Mouse (Mus musculus): ENCODE data around the gene Plin5.
"Not testable (repeated sequence)": the region's sequence is repeated elsewhere in the genome, so short reads cannot be mapped to it uniquely, and the experiment has no call there.

Gene Plin5

DNA sequence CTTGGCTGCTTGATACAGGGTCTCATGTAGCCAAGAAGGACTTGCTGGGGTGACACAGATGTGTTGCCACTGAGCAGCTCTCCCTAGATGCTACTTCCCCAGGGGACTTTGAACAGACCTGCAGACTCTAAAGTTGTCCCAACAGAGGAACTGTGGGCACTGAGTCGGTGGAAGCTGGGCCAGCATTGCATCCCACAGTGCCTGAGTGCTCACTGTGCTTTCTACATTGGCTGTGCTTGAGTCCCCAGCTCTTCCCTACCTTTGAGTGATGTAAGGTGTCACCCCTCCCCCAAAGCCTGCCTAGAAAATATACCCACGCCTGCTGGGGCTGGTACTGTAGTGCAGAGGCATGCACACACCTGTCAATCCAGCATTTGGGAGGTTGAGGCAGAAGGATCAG is 9.7 kb downstream of the Plin5 start:
- no peak for DNase-seq (ENCODE audit: low spot score)

DNA sequence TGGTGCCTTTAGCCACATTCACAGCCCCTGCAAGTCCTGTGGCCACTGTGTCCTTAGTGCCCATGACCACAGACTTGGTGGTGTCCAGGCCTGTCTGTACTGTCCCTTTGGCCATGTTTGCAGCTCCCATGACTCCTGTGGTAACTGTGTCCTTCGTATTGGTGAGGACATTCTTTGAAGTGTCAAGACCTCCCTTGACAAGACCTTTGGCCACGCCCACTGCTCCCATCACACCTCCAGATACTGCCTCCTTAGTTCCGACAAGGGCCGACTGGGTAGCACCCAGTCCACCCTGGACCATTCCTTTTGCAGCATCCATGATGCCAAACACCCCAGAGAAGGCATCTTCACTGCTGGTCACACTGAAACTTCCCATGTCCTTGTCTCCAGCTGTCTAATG is 10.4 kb downstream of the Plin5 start:
- DNase-seq (ENCODE audit: low spot score), result no peak

DNA sequence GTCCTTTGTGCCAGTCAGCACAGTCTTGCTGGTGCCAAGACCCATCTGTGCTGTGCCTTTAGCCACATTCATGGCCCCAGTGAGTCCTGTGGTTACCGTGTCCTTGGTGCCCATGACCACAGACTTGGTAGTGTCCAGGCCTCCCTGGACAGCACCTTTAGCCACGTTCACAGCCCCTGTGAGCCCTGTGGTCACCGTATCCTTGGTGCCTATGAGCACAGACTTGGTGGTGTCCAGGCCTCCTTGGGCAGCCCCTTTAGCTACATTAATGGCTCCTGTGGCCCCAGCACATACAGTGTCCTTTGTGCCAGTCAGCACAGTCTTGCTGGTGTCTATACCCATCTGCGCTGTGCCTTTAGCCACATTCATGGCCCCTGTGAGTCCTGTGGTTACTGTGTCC is 11.0 kb downstream of the Plin5 start:
- DNase-seq (ENCODE audit: low spot score), result not testable (repeated sequence)

DNA sequence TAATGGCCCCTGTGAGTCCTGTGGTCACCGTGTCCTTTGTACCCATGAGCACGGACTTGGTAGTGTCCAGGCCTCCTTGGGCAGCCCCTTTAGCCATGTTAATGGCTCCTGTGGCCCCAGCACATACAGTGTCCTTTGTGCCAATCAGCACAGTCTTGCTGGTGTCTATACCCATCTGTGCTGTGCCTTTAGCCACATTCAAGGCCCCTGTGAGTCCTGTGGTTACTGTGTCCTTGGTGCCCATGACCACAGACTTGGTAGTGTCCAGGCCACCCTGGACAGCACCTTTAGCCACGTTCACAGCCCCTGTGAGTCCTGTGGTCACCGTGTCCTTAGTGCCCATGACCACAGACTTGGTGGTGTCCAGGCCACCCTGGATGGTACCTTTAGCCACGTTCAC is 12.6 kb downstream of the Plin5 start:
- DNase-seq (ENCODE audit: low spot score), result not testable (repeated sequence)

DNA sequence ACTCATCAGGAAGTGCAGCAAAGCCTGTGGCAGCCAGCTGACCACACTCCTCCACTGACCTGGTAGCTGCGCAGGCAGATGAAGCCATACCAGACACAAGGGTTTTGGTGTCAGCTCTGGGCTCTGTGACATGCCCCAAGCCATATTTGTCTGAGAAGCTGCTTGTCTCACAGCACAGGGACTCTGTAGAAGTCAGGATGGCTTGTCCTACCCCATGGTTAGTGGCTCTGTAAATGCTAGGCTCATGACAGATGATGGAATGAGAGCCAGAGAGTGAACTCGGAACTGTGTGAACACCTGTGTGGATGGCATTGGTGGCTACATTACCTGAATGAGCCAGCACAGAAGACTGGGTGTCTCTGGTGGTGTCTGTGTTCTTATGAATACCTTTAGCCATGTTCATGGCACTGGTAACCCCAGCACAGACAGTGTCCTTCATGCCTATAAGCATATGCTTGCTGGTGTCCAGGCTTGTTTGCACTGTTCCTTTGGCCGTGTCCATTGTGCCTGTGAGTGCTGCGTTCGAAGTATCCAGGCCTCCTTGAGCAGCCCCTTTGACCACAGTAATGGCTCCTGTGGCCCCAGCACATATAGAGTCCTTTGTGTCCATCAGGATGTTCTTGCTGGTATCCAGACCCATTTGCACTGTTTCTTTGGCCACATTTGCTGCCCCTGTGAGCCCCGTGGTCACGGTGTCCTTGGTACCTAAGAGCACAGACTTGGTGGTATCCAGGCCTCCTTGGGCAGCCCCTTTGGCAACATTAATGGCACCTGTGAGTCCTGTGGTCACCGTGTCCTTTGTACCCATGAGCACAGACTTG is 13.7 kb downstream of the Plin5 start:
- no peak for DNase-seq (ENCODE audit: low spot score)

DNA sequence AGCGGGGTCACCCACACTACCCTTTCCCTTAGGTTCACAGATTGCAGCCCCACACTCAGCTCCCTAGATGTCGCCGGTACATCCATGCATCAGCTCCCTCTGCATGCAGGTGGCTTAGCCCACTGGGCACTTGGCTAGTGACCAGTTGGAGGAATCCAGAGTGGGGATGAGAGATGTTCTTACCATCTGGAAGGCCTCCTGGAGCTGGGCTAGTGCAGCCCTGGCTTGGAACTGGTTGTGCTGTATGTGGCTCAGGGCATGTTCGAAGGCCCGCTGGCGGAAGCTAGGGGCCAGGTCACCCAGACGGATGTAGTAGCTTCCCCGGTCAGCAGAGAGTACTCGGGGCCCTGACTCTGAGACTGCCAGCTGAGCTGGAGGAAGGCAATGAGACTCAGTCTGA is 14.5 kb downstream of the Plin5 start:
- no peak for DNase-seq (ENCODE audit: low spot score)

DNA sequence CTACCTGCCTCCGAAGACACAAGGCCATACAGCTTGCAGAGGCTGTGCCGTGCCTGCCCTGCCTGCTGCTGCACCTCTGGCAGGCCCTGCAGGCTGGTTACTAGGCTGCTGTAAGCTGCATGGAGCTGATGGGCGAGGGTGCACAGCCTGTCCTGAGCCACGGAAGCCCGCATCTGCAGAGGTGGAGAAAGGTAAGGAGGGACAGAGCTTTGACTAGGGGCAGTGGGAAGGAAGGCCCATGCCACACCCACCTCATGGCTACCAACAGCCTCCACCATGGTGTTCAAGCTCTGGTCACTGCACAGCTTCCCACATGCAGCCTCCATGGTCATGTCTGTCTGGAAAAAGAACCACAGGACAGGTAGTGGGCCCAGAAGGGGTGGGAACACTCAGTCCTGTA is 15.2 kb downstream of the Plin5 start:
- no peak for DNase-seq (ENCODE audit: low spot score)

DNA sequence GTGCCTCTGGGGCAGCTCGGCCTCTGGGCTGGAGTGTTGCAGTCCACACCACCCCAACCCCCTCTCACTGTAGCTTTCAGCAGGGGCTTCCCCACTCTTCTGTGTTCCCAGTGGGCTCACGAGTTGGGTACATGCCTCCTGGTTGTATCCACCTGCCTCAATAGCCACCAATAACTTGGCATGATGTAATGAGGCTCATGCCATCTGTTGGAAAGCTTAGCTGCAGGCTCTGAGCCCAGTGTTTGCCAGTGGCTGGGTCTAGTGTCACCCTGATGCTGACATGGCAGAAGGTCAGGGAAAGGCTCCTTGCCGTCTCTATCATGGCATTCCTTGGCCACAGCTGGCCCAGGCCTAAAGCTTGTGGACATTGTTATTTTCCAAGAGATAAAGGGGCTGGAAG is 16.6 kb downstream of the Plin5 start:
- no peak for DNase-seq (ENCODE audit: low spot score)

DNA sequence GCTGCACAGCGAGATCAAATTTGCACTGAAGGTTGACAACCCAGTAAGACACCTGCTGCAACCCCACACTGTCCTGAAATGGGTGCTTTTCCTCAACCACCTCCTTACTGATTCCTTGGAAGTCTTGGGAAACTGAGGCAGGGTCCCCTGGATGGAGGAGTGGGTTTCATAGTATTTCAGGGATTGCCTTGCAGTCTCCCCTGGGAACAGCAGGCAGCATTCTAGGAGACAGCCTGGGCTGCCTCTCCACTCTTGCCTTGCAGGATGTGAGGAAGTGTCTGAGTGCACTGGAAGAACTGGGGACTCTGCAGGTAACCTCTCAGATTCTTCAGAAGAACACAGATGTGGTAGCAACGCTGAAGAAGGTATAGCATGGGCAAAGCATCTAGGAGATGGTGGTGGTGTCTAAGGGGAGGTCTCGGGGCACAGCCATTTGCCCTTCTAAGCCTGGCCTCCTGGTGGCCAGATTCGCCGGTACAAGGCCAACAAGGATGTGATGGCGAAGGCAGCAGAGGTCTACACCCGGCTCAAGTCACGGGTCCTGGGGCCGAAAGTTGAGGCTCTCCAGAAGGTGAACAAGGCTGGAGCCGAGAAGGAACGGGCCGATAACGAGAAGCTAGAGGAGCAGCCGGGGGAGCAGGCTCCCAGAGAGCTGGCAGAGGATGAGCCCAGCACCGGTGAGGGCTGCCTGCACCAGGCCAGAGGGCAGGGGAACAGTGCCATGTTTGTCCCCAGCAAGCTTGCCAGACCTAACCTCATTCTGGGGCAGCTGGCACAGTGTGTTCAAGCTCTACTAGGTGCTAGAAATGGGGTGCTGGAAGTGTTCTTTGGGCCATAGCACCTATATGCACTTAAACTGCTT is 18.5 kb downstream of the Plin5 start:
- DNase-seq (ENCODE audit: low spot score), result no peak

DNA sequence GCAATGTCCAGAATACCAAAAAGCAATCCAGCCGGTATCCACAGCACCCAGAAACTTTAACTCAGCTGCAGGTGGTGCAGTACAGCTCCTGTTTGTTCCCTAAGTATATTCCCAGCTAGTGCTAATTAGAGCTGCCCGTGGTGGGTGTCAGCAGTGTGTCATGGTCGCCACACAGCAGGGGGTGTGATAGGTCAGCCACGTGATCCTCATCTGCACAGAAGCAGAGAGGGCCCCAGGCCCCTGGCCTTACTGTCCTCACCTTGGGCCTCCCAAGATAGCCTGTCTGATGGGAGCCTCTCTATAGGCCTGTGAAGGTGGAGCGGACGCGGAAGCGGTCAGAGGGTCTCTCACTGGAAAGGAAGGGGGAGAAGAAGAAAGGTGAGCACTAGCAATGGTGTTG is 19.2 kb downstream of the Plin5 start:
- no peak for DNase-seq (ENCODE audit: low spot score)

DNA sequence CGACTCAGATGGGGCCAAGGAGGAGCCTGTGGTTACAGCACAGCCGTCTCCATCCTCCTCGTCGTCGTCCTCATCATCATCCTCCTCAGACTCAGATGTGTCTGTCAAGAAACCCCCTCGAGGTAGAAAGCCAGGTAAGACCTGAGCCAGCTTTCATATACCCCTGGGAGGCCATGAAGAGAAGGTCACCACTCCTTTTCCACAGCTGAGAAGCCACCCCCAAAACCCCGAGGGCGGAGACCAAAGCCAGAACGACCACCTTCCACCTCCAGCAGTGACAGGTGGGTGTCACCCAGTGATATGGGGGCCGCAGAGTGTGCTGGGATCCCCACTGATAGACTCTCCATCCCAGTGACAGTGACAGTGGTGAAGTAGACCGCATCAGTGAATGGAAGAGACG is 20.5 kb downstream of the Plin5 start:
- no peak for DNase-seq (ENCODE audit: low spot score)

DNA sequence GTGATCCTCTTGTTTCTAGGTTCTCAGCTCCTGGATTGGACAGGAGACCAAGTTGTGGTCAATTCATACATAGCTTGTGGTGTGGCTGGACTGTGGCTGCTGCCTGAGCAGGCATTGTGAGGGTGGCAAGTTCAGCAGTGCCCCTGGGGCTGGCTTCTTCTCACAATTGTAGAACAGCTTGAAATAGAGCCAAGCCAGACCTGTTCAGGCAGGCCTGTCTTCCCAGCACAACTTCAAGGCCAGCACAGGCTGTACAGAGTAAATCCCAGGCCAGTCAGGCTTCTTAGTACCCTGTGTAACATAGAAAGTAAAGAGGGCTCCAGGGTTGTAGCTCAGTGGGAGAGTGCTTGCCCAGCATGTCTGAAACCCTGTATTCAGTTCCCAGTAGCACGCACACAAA is 24.6 kb downstream of the Plin5 start:
- DNase-seq (ENCODE audit: low spot score), result no peak

DNA sequence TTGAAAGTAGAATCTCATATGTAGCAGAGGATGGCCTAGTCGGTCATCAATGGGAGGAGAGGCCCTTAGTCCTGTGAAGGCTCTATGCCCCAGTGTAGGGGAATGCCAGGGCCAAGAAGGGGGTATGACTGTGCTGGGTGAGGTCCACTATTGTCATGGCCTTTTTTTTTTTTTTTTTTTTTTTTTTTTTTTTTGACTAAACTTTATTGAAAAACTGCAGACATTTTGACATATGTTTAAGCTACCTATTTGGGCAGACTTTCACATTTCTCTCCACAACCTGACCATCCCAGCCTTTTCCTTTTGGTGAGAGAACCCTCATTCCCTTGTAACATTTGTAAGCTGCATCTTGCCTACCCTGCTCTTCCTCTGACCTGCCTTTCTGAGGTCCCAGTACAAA is 25.1 kb downstream of the Plin5 start:
- DNase-seq (ENCODE audit: low spot score), result no peak

DNA sequence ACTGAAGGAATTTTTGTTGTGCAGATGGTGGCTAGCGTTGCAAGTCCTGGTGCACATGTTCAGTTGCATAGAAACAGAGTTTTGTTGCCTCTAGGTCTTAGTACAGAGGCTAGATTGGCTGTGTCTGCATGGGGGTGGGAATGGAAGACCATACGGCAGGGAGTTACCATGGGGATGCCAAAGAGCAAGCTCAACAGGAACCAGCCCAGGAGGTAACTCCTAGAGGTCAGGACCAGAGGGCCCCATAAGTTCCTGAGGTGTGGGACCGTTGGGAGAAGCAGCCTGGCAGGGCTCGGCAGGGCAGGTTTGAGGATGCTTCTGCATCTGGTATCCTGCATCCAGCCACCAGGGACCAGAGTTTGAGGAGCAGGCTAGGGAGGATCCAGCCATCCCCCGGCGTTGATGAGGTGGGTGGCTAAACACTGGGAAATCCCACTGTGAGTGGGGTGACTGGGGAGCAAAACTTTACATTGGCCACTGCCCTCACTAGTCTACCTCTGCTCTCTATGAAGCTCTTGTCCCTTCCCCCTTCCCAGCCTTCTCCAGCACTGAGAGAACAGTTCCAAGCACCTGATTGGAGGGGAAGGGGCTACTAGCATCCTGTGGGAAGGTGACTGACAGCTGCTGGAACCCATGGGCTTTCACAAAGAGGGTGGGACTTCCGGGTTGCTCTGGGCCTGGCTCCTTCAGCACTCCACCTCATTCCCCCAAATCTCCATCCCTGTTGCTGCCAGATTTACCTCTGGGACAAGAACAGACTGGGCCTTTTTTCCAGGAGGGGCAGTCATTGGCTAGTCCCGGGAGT is 36.4 kb downstream of the Plin5 start:
- DNase-seq (ENCODE audit: low spot score), result no peak

DNA sequence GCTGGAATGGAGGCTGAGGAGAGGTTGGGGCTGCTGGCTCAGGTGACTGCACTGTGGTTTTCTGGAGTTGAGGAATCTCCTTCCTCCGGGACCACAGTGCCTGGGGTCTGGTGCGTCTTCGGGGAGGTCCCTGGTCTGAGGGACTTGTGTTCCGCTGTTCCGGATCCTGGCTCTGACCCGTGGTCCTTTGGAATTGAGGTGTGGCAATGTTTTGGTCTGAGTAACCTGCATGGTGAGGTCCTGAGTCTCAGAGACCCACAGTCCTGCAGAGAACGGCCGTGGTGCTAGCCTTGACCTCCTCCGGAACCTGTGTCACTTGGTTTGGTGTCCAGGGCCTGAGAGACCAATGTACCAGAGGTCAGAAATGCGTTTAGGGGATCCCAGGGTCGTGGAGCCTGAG is 37.5 kb downstream of the Plin5 start:
- DNase-seq (ENCODE audit: low spot score), result peak; percentile 14

DNA sequence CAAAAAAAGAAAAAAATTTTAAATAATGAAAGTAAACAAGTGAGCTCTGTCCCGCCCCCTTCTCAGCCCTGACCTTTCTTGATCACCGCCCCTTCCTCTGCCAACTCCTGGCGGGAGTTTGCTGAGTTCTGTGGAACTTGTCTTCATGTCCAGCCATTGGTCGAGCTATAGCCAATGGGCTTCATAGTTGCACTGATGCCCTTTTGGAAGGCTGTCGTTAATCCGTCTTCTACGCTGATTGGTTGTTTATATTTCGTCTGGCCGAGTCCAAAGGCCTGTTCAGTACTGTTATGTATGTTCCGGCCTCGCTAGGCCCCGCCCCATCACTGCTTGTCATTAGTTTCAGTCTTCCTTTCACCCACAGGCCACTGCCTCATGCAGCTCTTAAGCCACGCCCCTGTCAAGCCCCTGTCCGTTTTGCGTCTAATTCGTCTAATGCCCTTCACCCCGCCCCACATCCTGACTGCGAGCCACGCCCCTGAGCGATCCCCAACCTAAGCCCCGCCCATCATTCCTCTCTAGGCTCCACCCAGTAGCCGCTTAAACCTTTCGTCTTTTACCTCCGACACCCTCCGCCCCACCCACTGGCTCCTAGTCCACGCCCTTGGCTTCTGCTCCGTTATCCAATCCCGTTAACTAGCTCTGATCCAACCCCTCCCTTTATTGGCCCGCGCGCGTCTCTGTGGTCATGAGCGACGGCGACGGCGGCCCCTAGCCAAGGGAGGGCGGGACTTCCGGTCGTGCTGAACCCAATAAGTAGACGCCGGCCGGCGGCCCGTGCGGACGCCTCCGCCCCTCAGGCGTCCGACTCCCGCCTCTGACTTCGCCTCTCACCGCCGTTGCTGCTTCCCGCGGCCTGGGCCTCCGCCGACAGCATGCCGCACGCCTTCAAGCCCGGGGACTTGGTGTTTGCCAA is 38.3 kb downstream of the Plin5 start, which contains the start of gene Hdgfl2:
Gene Hdgfl2 (plus strand): TSS at position 755 of the 916 bp plus-strand sequence.
- DNase-seq (ENCODE audit: low spot score), result peak; percentile 99

DNA sequence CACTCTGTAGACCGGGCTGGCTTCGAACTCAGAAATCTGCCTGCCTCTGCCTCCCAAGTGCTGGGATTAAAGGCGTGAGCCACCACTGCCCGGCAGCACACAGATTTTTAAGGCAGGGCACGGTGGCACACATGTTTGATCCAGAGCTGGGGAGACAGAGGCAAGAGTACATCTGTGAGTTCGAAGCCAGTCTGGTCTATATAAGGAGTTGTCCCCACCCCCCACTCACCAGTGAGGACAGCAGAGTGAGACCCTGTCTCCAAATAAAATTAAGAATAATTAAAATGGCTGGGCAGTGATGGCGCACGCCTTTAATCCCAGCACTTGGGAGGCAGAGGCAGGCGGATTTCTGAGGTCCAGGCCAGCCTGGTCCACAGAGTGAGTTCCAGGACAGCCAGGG is 39.0 kb downstream of the Plin5 start:
- not testable (repeated sequence) for DNase-seq (ENCODE audit: low spot score)

DNA sequence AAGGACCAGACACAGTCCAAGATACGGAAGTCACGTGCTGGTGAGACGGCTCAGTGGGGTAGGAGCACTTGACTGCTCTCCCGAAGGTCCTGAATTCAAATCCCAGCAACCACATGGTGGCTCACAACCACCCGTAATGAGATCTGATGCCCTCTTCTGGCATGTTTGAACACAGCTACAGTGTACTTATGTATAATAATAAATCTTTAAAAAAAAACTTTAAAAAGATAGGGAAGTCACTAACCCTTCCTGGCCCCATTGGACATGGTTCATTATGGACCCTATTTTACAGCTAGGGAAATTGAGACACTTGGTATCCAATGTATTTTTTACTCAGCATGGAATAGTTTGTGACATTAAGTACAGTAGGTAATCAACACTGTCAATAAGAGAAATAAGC is 39.9 kb downstream of the Plin5 start:
- DNase-seq (ENCODE audit: low spot score), result no peak

DNA sequence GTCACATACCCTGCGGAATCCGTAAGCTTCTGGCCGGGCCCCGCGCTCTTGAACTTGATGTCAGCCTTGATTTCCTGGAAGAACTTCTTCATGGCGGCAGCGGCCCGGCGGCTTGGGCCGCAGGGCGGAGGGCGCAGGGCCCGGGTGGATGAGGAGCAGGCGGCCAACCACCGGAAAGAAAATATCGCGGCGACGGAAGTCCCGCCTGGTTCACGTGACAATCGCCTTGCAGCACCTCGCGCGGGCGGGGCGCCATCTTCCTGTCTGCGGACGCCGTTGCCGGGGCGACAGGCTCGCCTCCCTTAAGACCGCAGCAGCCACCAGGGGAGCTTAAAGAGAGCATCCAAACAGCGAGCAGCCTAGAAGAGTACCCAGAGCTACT is 42.6 kb downstream of the Plin5 start, which contains the start of gene Ubxn6:
Gene Ubxn6 (minus strand): TSS at position 202 of the 382 bp plus-strand sequence.
- DNase-seq (ENCODE audit: low spot score), result peak; percentile 90

DNA sequence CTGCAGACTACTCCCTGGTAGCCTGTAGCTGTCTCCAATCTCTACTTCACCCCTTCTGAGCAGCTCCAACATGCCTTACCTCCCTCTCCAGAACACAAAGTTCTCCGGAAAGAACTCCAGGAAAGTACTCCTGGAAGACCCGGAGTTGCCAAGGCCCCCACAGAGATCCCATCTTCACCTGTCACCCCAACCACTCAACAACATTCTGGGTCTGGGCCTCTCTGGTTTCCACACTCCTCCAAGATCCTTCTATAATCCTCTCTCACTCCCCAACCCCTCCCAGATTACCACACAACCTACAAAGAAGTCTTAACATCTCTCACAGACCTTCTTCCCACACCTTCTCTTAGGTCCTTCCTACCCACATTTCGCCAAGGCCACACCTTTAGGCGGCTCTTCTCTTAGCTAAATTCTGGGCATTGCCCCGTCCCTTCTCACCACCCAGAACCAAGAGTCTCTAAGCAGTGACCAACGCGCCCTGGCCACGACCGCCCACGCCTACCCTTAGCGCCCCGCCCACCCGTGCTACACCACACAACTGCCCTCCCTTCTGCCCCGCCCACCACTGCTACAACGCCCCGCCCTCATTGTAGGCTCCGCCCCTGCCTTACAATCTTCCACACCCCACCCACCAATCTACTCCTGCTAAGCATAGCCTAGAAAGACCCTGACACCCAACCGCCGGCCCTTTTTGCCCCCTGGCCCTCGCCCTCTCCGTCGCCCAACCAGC is 43.1 kb downstream of the Plin5 start:
- DNase-seq (ENCODE audit: low spot score), result peak; percentile 80

DNA sequence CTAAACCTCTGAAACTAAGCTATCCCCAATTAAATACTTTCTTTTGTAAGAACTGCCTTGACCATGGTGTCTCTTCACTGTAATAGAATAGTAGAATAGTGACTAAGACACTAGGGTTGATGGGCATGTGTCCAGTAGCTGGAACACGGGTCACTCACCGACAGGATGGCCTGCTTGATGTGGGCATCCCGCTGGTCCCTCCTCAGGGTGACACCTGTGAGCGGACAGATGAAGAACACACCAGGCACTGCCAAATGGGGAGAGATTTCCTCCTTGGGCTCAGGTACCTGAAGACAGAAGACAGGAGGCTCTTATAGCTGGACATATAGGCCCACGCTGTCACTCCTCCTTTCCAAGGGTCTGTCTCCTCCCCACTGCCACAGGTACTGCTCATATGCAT is 45.2 kb downstream of the Plin5 start:
- no peak for DNase-seq (ENCODE audit: low spot score)

Measured in spleen, adult 12 weeks (tissue).